Mouse (Mus musculus) spleen, adult 2 months (tissue): ENCODE data around the gene Orm3.

Experiments used
- CTCF ChIP-seq: fragments of 200-500 bp; IDR thresholded peaks from 2 replicates; pipeline ENCODE4 v1.5.1; 2011; ENCODE audit warnings: mild to moderate bottlenecking, inconsistent platforms; ENCODE audit not compliant: insufficient read depth, insufficient read length, insufficient replicate concordance; ENCODE audit errors: extremely low read depth
- POLR2A ChIP-seq: fragments of 200-500 bp; IDR thresholded peaks from 2 replicates; pipeline ENCODE4 v1.6.1; 2011; ENCODE audit warnings: low read depth, low read length, inconsistent platforms

DNA sequence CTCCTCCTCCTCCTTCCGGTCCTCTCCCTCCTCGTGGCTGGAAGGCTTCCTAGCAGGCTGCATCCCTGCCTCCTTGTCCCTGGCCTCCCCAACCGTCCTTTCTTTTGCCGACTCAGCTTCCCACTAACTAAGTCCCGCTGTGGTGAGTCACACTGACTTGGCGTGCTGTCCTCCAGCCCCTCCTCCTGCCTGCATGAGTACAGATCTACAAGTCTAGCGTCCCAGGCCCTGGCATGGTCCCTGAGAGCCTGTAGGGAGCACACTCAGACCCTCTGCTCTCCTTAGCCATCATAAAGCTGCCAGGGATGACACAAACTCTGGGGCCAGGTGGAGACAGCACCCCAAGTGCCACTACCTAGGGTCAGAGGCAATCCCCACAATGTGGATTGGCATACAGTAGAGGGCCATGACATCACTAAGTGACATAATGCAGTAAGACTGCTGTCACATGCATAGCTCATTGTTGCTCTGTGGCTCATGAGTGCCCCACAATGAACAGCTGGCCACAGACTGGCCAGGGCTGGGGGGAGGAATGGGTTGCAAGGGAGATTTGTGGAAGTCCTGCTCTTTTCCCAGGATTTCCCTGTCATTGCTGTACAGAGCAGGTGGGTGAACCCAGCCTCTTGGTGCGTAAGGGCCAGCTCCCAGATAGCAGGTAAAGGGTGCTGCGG, 39.8 kb upstream of the Orm3 start:
- TF ChIP-seq CTCF (no peak), POLR2A (no peak)
